Mouse (Mus musculus): Measurements from ENCODE around the gene Gm49366.

DNA sequence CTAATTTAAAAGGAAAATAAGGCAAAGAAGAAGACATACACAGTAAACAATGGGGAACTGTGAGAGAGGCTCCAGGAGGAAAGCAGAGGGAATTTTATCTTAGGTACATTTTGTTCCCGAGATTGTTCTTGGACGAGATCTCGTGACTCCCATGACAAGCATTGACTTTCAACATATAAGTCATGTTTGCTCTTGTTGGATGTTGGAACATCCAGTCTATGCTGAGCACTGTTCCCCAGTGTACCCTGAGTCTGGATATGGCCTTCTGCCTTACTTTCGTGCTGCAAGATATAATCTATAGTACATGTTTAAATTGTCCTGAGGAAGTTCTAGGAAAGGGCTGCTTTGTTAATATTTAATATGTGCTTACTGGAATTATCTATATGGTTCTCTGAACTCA is 45.8 kb downstream of the Gm49366 start:
- TF ChIP-seq CHD2 (IDR thresholded peaks at IDR 0.05; ENCODE audit: low read depth, low read length) (no peak), MAFK (IDR thresholded peaks at IDR 0.05; ENCODE audit: insufficient read depth, low read depth, low read length) (no peak), HCFC1 (IDR thresholded peaks at IDR 0.05; ENCODE audit: borderline replicate concordance, insufficient read depth, low read length) (no peak), ZC3H11A (IDR thresholded peaks at IDR 0.05; ENCODE audit: borderline replicate concordance, low read depth, low read length) (no peak)

Measured in ES-E14 (cell line).